Mouse (Mus musculus): Measurements from ENCODE around the gene Acvr2b. TPM values are rescaled to one million over a fixed set of nuclear protein-coding genes. Genes with fewer than 3 reads are reported as not detected.

The Acvr2b gene
- polyA plus RNA-seq (2014; fragmentation: Illumina TruSeq; extraction: RNeasy Lipid Tissue Mini Kit (QIAGEN cat#74804); ENCODE audit: insufficient read depth, low read depth, low replicate concordance), result 1.6 TPM

GRCm38 (mm10) chr9:119401801-119402214 lies at the start of gene Acvr2b:
Gene Acvr2b (plus strand): TSS chr9:119402118.

GRCm38 (mm10) chr9:119357331-119358057 lies 44.4 kb upstream of the Acvr2b start, which contains the start of gene Xylb:
Gene Xylb (plus strand): TSS chr9:119357381.

GRCm38 (mm10) chr9:119365284-119365683 lies 36.6 kb upstream of the Acvr2b start, which contains the start of gene Slc22a14:
Gene Slc22a14 (minus strand): TSS chr9:119365553.

GRCm38 (mm10) chr9:119444738-119445429 lies 43.0 kb downstream of the Acvr2b start, which contains the start of gene Exog:
Gene Exog (plus strand): TSS chr9:119444943.

Other genes with a start within 250 kb of the Acvr2b start
- gene Acaa1b, start 245.0 kb upstream of the Acvr2b start, polyA plus RNA-seq (2014; fragmentation: Illumina TruSeq; extraction: RNeasy Lipid Tissue Mini Kit (QIAGEN cat#74804); ENCODE audit: insufficient read depth, low read depth, low replicate concordance), result 11.7 TPM
- gene Gm47289, start 243.0 kb upstream of the Acvr2b start, polyA plus RNA-seq (2014; fragmentation: Illumina TruSeq; extraction: RNeasy Lipid Tissue Mini Kit (QIAGEN cat#74804); ENCODE audit: insufficient read depth, low read depth, low replicate concordance), result not detected
- gene Slc22a13, start 193.0 kb upstream of the Acvr2b start, polyA plus RNA-seq (2014; fragmentation: Illumina TruSeq; extraction: RNeasy Lipid Tissue Mini Kit (QIAGEN cat#74804); ENCODE audit: insufficient read depth, low read depth, low replicate concordance), result not detected
- 17.2 TPM for gene Oxsr1, start 79.7 kb upstream of the Acvr2b start, polyA plus RNA-seq (2014; fragmentation: Illumina TruSeq; extraction: RNeasy Lipid Tissue Mini Kit (QIAGEN cat#74804); ENCODE audit: insufficient read depth, low read depth, low replicate concordance)
- gene Acaa1a, start 62.4 kb upstream of the Acvr2b start, polyA plus RNA-seq (2014; fragmentation: Illumina TruSeq; extraction: RNeasy Lipid Tissue Mini Kit (QIAGEN cat#74804); ENCODE audit: insufficient read depth, low read depth, low replicate concordance), result 104 TPM
- 35.8 TPM for gene Myd88, start 60.7 kb upstream of the Acvr2b start, polyA plus RNA-seq (2014; fragmentation: Illumina TruSeq; extraction: RNeasy Lipid Tissue Mini Kit (QIAGEN cat#74804); ENCODE audit: insufficient read depth, low read depth, low replicate concordance)
- gene Xylb, start 44.7 kb upstream of the Acvr2b start, polyA plus RNA-seq (2014; fragmentation: Illumina TruSeq; extraction: RNeasy Lipid Tissue Mini Kit (QIAGEN cat#74804); ENCODE audit: insufficient read depth, low read depth, low replicate concordance), result 1.7 TPM
- gene Slc22a14, start 36.6 kb upstream of the Acvr2b start, polyA plus RNA-seq (2014; fragmentation: Illumina TruSeq; extraction: RNeasy Lipid Tissue Mini Kit (QIAGEN cat#74804); ENCODE audit: insufficient read depth, low read depth, low replicate concordance), result 1.2 TPM
- 4.7 TPM for gene Exog, start 42.8 kb downstream of the Acvr2b start, polyA plus RNA-seq (2014; fragmentation: Illumina TruSeq; extraction: RNeasy Lipid Tissue Mini Kit (QIAGEN cat#74804); ENCODE audit: insufficient read depth, low read depth, low replicate concordance)
- gene Scn5a, start 176.9 kb downstream of the Acvr2b start, polyA plus RNA-seq (2014; fragmentation: Illumina TruSeq; extraction: RNeasy Lipid Tissue Mini Kit (QIAGEN cat#74804); ENCODE audit: insufficient read depth, low read depth, low replicate concordance), result 1.1 TPM

All from lung, adult 10 weeks (tissue).